Mouse (Mus musculus) hindbrain, postnatal 0 days (tissue): ENCODE measurements around the gene Ano6. TPM values are rescaled to one million over a fixed set of nuclear protein-coding genes. Genes with fewer than 3 reads are reported as not detected.

ENCODE experiments used
- ATAC-seq: fragments of 200-750 bp; cut with Nextera tagmentation; 2 replicates; pipeline ENCODE4 v1.8.0; 2017; ENCODE audit warnings: mild to moderate bottlenecking, moderate TSS enrichment, moderate library complexity
- DNase-seq: peaks from one replicate; pipeline ENCODE4 v3.0.0-alpha.2; 2015; ENCODE audit warnings: low spot score
- H3K27ac ChIP-seq: fragments of 300-500 bp; sonication (generic); 2 replicates; pipeline ENCODE4 v1.5.1; 2014; ENCODE audit warnings: mild to moderate bottlenecking
- H3K27me3 ChIP-seq: fragments of 300-500 bp; sonication (generic); 2 replicates; pipeline ENCODE4 v1.6.1; 2014; ENCODE audit warnings: low read length, mixed read lengths; ENCODE audit not compliant: insufficient read depth
- H3K36me3 ChIP-seq: fragments of 300-500 bp; sonication (generic); 2 replicates; pipeline ENCODE4 v1.6.1; 2014; ENCODE audit warnings: low read length, mixed read lengths; ENCODE audit not compliant: insufficient read depth
- H3K4me1 ChIP-seq: fragments of 300-500 bp; sonication (generic); 2 replicates; pipeline ENCODE4 v1.6.1; 2014; ENCODE audit warnings: antibody characterized with exemption, low read length, mixed read lengths; ENCODE audit not compliant: insufficient read depth
- H3K4me2 ChIP-seq: fragments of 300-500 bp; sonication (generic); 2 replicates; pipeline ENCODE4 v1.6.1; 2014; ENCODE audit warnings: low read depth, mild to moderate bottlenecking, low read length, moderate library complexity, mixed read lengths
- H3K4me3 ChIP-seq: fragments of 300-500 bp; sonication (generic); 2 replicates; pipeline ENCODE4 v1.5.1; 2014; ENCODE audit warnings: low read length
- H3K9ac ChIP-seq: fragments of 300-500 bp; sonication (generic); replicated peaks from 2 replicates; pipeline ENCODE4 v1.6.1; 2014; ENCODE audit warnings: mild to moderate bottlenecking, low read length, moderate library complexity, mixed read lengths
- H3K9me3 ChIP-seq: fragments of 300-500 bp; sonication (generic); 2 replicates; pipeline ENCODE4 v1.6.1; 2016; ENCODE audit warnings: low read length, mixed read lengths
- CTCF ChIP-seq: IDR thresholded peaks from 2 replicates; pipeline ENCODE4 v1.5.1; 2016; ENCODE audit warnings: antibody characterized with exemption, control low read depth, low read depth
- WGBS: fragments of 180-500 bp; shearing (Covaris S2); extraction: QIAGEN DNeasy Blood & Tissue Kit; methylation state at CpG from one replicate; pipeline ENCODE4 v1.1.7; 2014; 5-methylcytosine and 5-hydroxymethylcytosine counted together
- polyA plus RNA-seq: library from polyadenylated mRNA; unstranded; fragments of >200 nt; fragmentation: Nextera tagmentation; extraction: Ambion mirVana; gene quantifications from 2 replicates; pipeline ENCODE4 v1.2.1, GENCODE M21; 2015
- total RNA-seq: library from RNA; depleted of rRNA; stranded (reverse); fragments of >200 nt; gene quantifications from 2 replicates; pipeline ENCODE4 v1.2.3, GENCODE M21; 2014

The Ano6 gene
- total and polyA plus RNA-seq, 2 experiments from 2014 or later, result 19.2 to 34.3 TPM

- no peak for ATAC-seq
- Histone ChIP-seq H3K4me2 (no peak overlapping the region), H3K9ac (no peak overlapping the region), H3K27me3 (no peaks in the 10 kb centered on the region), H3K4me3 (no peak overlapping the region), H3K36me3 (no peaks in the 10 kb centered on the region), H3K4me1 (no peaks in the 10 kb centered on the region), H3K9me3 (no peaks in the 10 kb centered on the region), H3K27ac (no peak overlapping the region)
- WGBS, result 87% methylated on average over 18 of the region's 18 CpGs
- no peak for DNase-seq
- no peak for TF ChIP-seq CTCF
Measured at GRCm38 (mm10) chr15:95843183-95843949, 52.7 kb downstream of the Ano6 start.

GRCm38 (mm10) chr15:95844412-95844811 is 53.8 kb downstream of the Ano6 start:
- ATAC-seq (no peak), DNase-seq (no peak)
- no peaks in the 10 kb centered on the region for H3K9me3 ChIP-seq
- H3K27me3 ChIP-seq, result no peaks in the 10 kb centered on the region
- H3K27ac ChIP-seq, result no peak overlapping the region
- no peak overlapping the region for H3K4me2 ChIP-seq
- H3K4me1 ChIP-seq, result no peaks in the 10 kb centered on the region
- no peak for TF ChIP-seq CTCF
- WGBS, result 58% methylated on average over 2 of the region's 2 CpGs
- H3K36me3 ChIP-seq, result no peaks in the 10 kb centered on the region
- H3K9ac ChIP-seq, result no peak overlapping the region
- H3K4me3 ChIP-seq, result no peak overlapping the region

DNA sequence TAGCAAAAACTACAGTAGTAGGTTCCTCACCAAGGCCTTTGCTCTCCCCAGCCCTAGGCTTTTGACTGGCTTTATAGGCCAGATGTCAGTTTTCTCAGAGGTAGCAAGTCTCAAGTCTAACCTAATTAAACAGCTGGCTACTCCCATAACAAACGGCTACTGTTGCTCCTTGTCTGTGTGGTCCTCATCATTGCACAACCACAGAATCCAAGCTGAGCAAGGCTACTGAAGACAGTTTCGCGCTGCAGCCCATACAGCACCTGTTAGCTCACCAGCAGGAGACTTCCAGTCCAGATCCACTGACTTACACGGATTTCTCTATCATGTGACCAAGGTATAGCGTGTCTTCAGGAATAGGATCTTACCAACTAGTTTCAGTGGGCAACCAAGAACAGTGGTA is 55.5 kb downstream of the Ano6 start:
- H3K4me3 ChIP-seq, result no peak overlapping the region
- no peak overlapping the region for H3K9ac ChIP-seq
- no peaks in the 10 kb centered on the region for H3K36me3 ChIP-seq
- H3K9me3 ChIP-seq, result no peaks in the 10 kb centered on the region
- WGBS, result 88% methylated on average over 5 of the region's 5 CpGs
- DNase-seq (no peak), ATAC-seq (no peak)
- TF ChIP-seq CTCF, result no peak
- H3K27me3 ChIP-seq, result no peaks in the 10 kb centered on the region
- no peaks in the 10 kb centered on the region for H3K4me1 ChIP-seq
- no peak overlapping the region for H3K27ac ChIP-seq
- no peak overlapping the region for H3K4me2 ChIP-seq

GRCm38 (mm10) chr15:95848493-95849064 is 57.9 kb downstream of the Ano6 start:
- DNase-seq, result no peak
- no peak overlapping the region for H3K4me2 ChIP-seq
- 51% methylated on average over 6 of the region's 6 CpGs for WGBS
- TF ChIP-seq CTCF, result no peak
- H3K27ac ChIP-seq, result no peak overlapping the region
- no peak overlapping the region for H3K9ac ChIP-seq
- no peak overlapping the region for H3K4me3 ChIP-seq
- H3K9me3 ChIP-seq, result no peaks in the 10 kb centered on the region
- no peak for ATAC-seq
- no peaks in the 10 kb centered on the region for H3K4me1 ChIP-seq
- H3K27me3 ChIP-seq, result no peaks in the 10 kb centered on the region
- H3K36me3 ChIP-seq, result no peaks in the 10 kb centered on the region

DNA sequence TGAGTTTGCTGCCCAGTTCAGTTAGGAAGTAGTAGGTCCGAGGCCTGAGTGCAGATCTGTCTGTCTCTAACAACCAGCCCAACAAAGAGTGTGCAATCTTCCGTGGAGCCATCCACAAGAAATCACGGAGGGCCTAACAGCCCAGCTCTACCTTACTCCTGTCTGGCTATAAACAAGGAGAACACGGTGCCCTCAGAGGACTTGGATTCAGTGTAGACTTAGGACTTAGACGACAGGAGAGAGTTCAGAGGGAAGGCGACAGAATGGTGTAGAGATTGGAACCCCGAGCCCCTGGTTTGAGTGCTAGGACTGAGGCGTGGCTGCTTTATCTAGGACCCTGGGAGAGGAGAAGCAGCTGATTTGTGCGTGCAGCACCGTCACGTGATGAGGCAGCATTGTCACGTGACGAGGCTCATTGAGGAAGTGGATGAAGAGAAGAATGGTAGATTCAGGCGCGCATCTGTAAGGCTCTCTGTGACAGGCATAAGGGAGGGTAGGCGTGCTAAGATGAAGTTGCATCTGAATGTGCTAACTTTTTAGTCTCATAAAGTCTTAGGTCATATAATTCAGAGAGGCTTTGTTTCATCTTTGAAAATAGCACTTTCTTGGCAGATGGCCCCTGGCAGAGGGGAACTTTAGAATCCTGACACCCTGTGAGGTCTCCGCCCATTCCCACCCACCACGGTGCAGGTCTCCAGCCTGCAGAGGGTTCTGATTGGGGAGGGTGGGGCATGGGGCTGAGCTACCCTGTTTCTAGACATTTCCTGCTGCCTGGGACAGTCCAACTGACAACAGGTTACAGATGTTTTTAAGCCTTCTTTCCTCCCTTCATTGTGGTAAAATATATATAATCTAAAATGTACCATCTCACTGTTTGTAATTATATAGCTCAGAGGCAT is 59.1 kb downstream of the Ano6 start:
- Histone ChIP-seq H3K36me3 (no peaks in the 10 kb centered on the region), H3K27me3 (no peaks in the 10 kb centered on the region), H3K4me1 (no peaks in the 10 kb centered on the region), H3K4me3 (no peak overlapping the region), H3K27ac (no peak overlapping the region), H3K9me3 (no peaks in the 10 kb centered on the region), H3K9ac (no peak overlapping the region), H3K4me2 (no peak overlapping the region)
- no peak for ATAC-seq
- no peak for DNase-seq
- 69% methylated on average over 18 of the region's 18 CpGs for WGBS
- TF ChIP-seq CTCF, result no peak

DNA sequence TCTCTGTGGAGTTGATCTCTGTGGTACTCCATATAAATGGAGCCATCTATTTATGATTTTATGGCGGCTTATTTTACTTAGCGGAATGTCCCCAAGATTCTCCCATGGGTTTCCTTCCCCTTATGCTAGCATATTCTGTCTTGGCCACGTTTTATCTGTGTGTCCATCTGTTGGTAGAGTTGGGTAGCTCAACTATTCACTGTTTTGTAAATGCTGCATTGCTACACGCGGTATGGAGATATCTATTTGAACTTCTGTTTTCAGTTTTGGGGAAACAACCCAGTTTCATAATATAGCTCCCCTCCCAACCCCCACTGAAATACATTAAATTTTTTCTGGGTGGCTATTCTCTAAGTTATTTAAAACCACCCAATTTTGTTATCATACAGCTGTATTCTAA is 59.9 kb downstream of the Ano6 start:
- no peak for ATAC-seq
- Histone ChIP-seq H3K27ac (no peak overlapping the region), H3K4me2 (no peak overlapping the region), H3K9me3 (no peaks in the 10 kb centered on the region), H3K27me3 (no peaks in the 10 kb centered on the region), H3K9ac (no peak overlapping the region), H3K4me3 (no peak overlapping the region), H3K4me1 (no peaks in the 10 kb centered on the region), H3K36me3 (no peaks in the 10 kb centered on the region)
- 88% methylated on average over 5 of the region's 5 CpGs for WGBS
- no peak for DNase-seq
- TF ChIP-seq CTCF, result no peak
